Mouse (Mus musculus) hindbrain, postnatal 0 days (tissue): ENCODE data around the gene Tbc1d2b. TPM values are rescaled to one million over a fixed set of nuclear protein-coding genes. Genes with fewer than 3 reads are reported as not detected.

Experiments used
- ATAC-seq: fragments of 200-750 bp; cut with Nextera tagmentation; 2 replicates; pipeline ENCODE4 v1.8.0; 2017; ENCODE audit warnings: mild to moderate bottlenecking, moderate TSS enrichment, moderate library complexity
- DNase-seq: peaks from one replicate; pipeline ENCODE4 v3.0.0-alpha.2; 2015; ENCODE audit warnings: low spot score
- H3K27ac ChIP-seq: fragments of 300-500 bp; sonication (generic); 2 replicates; pipeline ENCODE4 v1.5.1; 2014; ENCODE audit warnings: mild to moderate bottlenecking
- H3K27me3 ChIP-seq: fragments of 300-500 bp; sonication (generic); 2 replicates; pipeline ENCODE4 v1.6.1; 2014; ENCODE audit warnings: low read length, mixed read lengths; ENCODE audit not compliant: insufficient read depth
- H3K36me3 ChIP-seq: fragments of 300-500 bp; sonication (generic); 2 replicates; pipeline ENCODE4 v1.6.1; 2014; ENCODE audit warnings: low read length, mixed read lengths; ENCODE audit not compliant: insufficient read depth
- H3K4me1 ChIP-seq: fragments of 300-500 bp; sonication (generic); 2 replicates; pipeline ENCODE4 v1.6.1; 2014; ENCODE audit warnings: antibody characterized with exemption, low read length, mixed read lengths; ENCODE audit not compliant: insufficient read depth
- H3K4me2 ChIP-seq: fragments of 300-500 bp; sonication (generic); 2 replicates; pipeline ENCODE4 v1.6.1; 2014; ENCODE audit warnings: low read depth, mild to moderate bottlenecking, low read length, moderate library complexity, mixed read lengths
- H3K4me3 ChIP-seq: fragments of 300-500 bp; sonication (generic); 2 replicates; pipeline ENCODE4 v1.5.1; 2014; ENCODE audit warnings: low read length
- H3K9ac ChIP-seq: fragments of 300-500 bp; sonication (generic); replicated peaks from 2 replicates; pipeline ENCODE4 v1.6.1; 2014; ENCODE audit warnings: mild to moderate bottlenecking, low read length, moderate library complexity, mixed read lengths
- H3K9me3 ChIP-seq: fragments of 300-500 bp; sonication (generic); 2 replicates; pipeline ENCODE4 v1.6.1; 2016; ENCODE audit warnings: low read length, mixed read lengths
- CTCF ChIP-seq: IDR thresholded peaks from 2 replicates; pipeline ENCODE4 v1.5.1; 2016; ENCODE audit warnings: antibody characterized with exemption, control low read depth, low read depth
- WGBS: fragments of 180-500 bp; shearing (Covaris S2); extraction: QIAGEN DNeasy Blood & Tissue Kit; methylation state at CpG from one replicate; pipeline ENCODE4 v1.1.7; 2014; 5-methylcytosine and 5-hydroxymethylcytosine counted together
- polyA plus RNA-seq: library from polyadenylated mRNA; unstranded; fragments of >200 nt; fragmentation: Nextera tagmentation; extraction: Ambion mirVana; gene quantifications from 2 replicates; pipeline ENCODE4 v1.2.1, GENCODE M21; 2015
- total RNA-seq: library from RNA; depleted of rRNA; stranded (reverse); fragments of >200 nt; gene quantifications from 2 replicates; pipeline ENCODE4 v1.2.3, GENCODE M21; 2014

Gene Tbc1d2b
- total and polyA plus RNA-seq, 2 experiments from 2014 or later: 4.1 to 17.7 TPM

- Histone ChIP-seq H3K36me3 (peaks cover 5% of the 10 kb centered on the region; the same call in 1 of the 2 replicates), H3K4me3 (no peak overlapping the region), H3K9ac (no peak overlapping the region), H3K4me1 (no peaks in the 10 kb centered on the region), H3K9me3 (no peaks in the 10 kb centered on the region), H3K27me3 (no peaks in the 10 kb centered on the region), H3K4me2 (no peak overlapping the region), H3K27ac (no peak overlapping the region)
- TF ChIP-seq CTCF: no peak
- no peak for ATAC-seq
- no peak for DNase-seq
- WGBS: 86% methylated on average over 9 of the region's 9 CpGs
Measured at GRCm38 (mm10) chr9:90237232-90238062, 33.2 kb downstream of the Tbc1d2b start.

GRCm38 (mm10) chr9:90236817-90237216, 33.8 kb downstream of the Tbc1d2b start:
- Histone ChIP-seq H3K9ac (no peak overlapping the region), H3K27ac (no peak overlapping the region), H3K4me3 (no peak overlapping the region), H3K27me3 (no peaks in the 10 kb centered on the region), H3K4me1 (no peaks in the 10 kb centered on the region), H3K36me3 (peaks cover 5% of the 10 kb centered on the region; the same call in 1 of the 2 replicates), H3K9me3 (no peaks in the 10 kb centered on the region), H3K4me2 (no peak overlapping the region)
- ATAC-seq (no peak), DNase-seq (no peak)
- WGBS: 99% methylated on average over 5 of the region's 5 CpGs
- TF ChIP-seq CTCF: no peak

GRCm38 (mm10) chr9:90235258-90235882, 35.2 kb downstream of the Tbc1d2b start:
- WGBS: 88% methylated on average over 10 of the region's 10 CpGs
- H3K27me3 ChIP-seq: no peaks in the 10 kb centered on the region
- ATAC-seq (no peak), DNase-seq (no peak)
- no peaks in the 10 kb centered on the region for H3K4me1 ChIP-seq
- H3K36me3 ChIP-seq: peaks cover 5% of the 10 kb centered on the region; the same call in 1 of the 2 replicates
- H3K4me2 ChIP-seq: no peak overlapping the region
- H3K9ac ChIP-seq: no peak overlapping the region
- H3K9me3 ChIP-seq: no peaks in the 10 kb centered on the region
- no peak for TF ChIP-seq CTCF
- no peak overlapping the region for H3K4me3 ChIP-seq
- H3K27ac ChIP-seq: no peak overlapping the region

GRCm38 (mm10) chr9:90234786-90235185, 35.8 kb downstream of the Tbc1d2b start:
- DNase-seq (no peak), ATAC-seq (no peak)
- TF ChIP-seq CTCF: no peak
- Histone ChIP-seq H3K4me1 (no peaks in the 10 kb centered on the region), H3K27ac (no peak overlapping the region), H3K4me2 (no peak overlapping the region), H3K36me3 (peaks cover 5% of the 10 kb centered on the region; the same call in 1 of the 2 replicates), H3K4me3 (no peak overlapping the region), H3K9me3 (no peaks in the 10 kb centered on the region), H3K9ac (no peak overlapping the region), H3K27me3 (no peaks in the 10 kb centered on the region)
- 92% methylated on average over 5 of the region's 5 CpGs for WGBS

- H3K4me3 ChIP-seq: no peak overlapping the region
- H3K36me3 ChIP-seq: peaks cover under 1% of the 10 kb centered on the region; the same call in 1 of the 2 replicates
- H3K9ac ChIP-seq: no peak overlapping the region
- DNase-seq (no peak), ATAC-seq (no peak)
- WGBS: 95% methylated on average over 5 of the region's 5 CpGs
- H3K27me3 ChIP-seq: no peaks in the 10 kb centered on the region
- no peaks in the 10 kb centered on the region for H3K4me1 ChIP-seq
- H3K27ac ChIP-seq: no peak overlapping the region
- TF ChIP-seq CTCF: no peak
- no peak overlapping the region for H3K4me2 ChIP-seq
- H3K9me3 ChIP-seq: no peaks in the 10 kb centered on the region
Measured at GRCm38 (mm10) chr9:90233906-90234419, 36.6 kb downstream of the Tbc1d2b start.

- ATAC-seq (peak; percentile 6; the same call in 1 of the 2 replicates), DNase-seq (no peak)
- Histone ChIP-seq H3K36me3 (no peaks in the 10 kb centered on the region; the same call in 1 of the 2 replicates), H3K4me3 (no peak overlapping the region), H3K4me2 (no peak overlapping the region), H3K27me3 (no peaks in the 10 kb centered on the region), H3K27ac (no peak overlapping the region), H3K9me3 (no peaks in the 10 kb centered on the region), H3K9ac (no peak overlapping the region), H3K4me1 (no peaks in the 10 kb centered on the region)
- WGBS: 84% methylated on average over 8 of the region's 8 CpGs
- TF ChIP-seq CTCF: no peak
Measured at GRCm38 (mm10) chr9:90232781-90233690, 37.6 kb downstream of the Tbc1d2b start.
